Mouse (Mus musculus) lung, adult 2 months (tissue): ENCODE data around the gene Zfp59. TPM values are rescaled to one million over a fixed set of nuclear protein-coding genes. Genes with fewer than 3 reads are reported as not detected.
A peak's percentile ranks its signal among the peaks of the same experiment; 100 is the strongest.

Experiments
- DNase-seq: peaks from one replicate; pipeline ENCODE4 v3.0.0; 2022
- H3K4me1 ChIP-seq: fragments of 200-500 bp; 2 replicates; pipeline ENCODE4 v1.6.1; 2011; ENCODE audit warnings: low read length; ENCODE audit not compliant: control insufficient read depth, insufficient read depth
- H3K4me3 ChIP-seq: fragments of 200-500 bp; replicated peaks from 2 replicates; pipeline ENCODE3; 2011; ENCODE audit warnings: low read depth, mild to moderate bottlenecking, control low read depth, low read length; ENCODE audit errors: extremely low read depth
- CTCF ChIP-seq: fragments of 200-500 bp; IDR thresholded peaks from 2 replicates; pipeline ENCODE4 v1.5.1; 2011; ENCODE audit warnings: mild to moderate bottlenecking, low read length, control low read depth; ENCODE audit not compliant: insufficient read depth
- POLR2A ChIP-seq: fragments of 200-500 bp; IDR thresholded peaks from 2 replicates; pipeline ENCODE4 v1.6.1; 2011; ENCODE audit warnings: low read depth, mild to moderate bottlenecking, control low read depth, low read length, borderline replicate concordance; ENCODE audit errors: extremely low read depth
- WGBS: fragments of 180-500 bp; shearing (Covaris S2); methylation state at CpG from one replicate; pipeline ENCODE4 v1.1.7; 2018; 5-methylcytosine and 5-hydroxymethylcytosine counted together
- polyA plus RNA-seq: library from polyadenylated mRNA; depleted of rRNA; stranded (reverse); fragments of >200 nt; gene quantifications from 2 replicates; pipeline ENCODE4 v1.2.3, GENCODE M21; 2012; rRNA removed

Gene Zfp59
- polyA plus RNA-seq, 1 experiment, result 1.1 TPM

- peak; percentile 48 for DNase-seq
Measured at GRCm38 (mm10) chr7:27881721-27882120, 43.3 kb downstream of the Zfp59 start.

GRCm38 (mm10) chr7:27900601-27901000 is 62.2 kb downstream of the Zfp59 start:
- TF ChIP-seq CTCF (no peak), POLR2A (no peak)
- Histone ChIP-seq H3K4me1 (no peaks in the 10 kb centered on the region), H3K4me3 (no peak overlapping the region)
- DNase-seq, result no peak
- WGBS, result 89% methylated on average over 4 of the region's 4 CpGs

More at GRCm38 (mm10) chr7:27881721-27882120, 43.3 kb downstream of the Zfp59 start:
- Histone ChIP-seq H3K4me3 (no peak overlapping the region), H3K4me1 (no peaks in the 10 kb centered on the region)
- WGBS, result 82% methylated on average over 4 of the region's 4 CpGs
- TF ChIP-seq CTCF (no peak), POLR2A (no peak)

- Histone ChIP-seq H3K4me1 (no peaks in the 10 kb centered on the region), H3K4me3 (no peak overlapping the region)
- DNase-seq, result no peak
- TF ChIP-seq POLR2A (no peak), CTCF (no peak)
- WGBS, result 70% methylated on average over 11 of the region's 11 CpGs
Measured at GRCm38 (mm10) chr7:27905061-27905848, 66.8 kb downstream of the Zfp59 start.

Other genes with a start within 250 kb of the Zfp59 start
- gene Akt2, start 247.1 kb upstream of the Zfp59 start, polyA plus RNA-seq, result 81.4 and 101 TPM in 2 replicates
- not detected in 2 replicates for gene Ttc9b, start 184.7 kb upstream of the Zfp59 start, polyA plus RNA-seq
- 27.1 and 31.9 TPM in 2 replicates for gene Map3k10, start 164.0 kb upstream of the Zfp59 start, polyA plus RNA-seq
- gene Zfp607b, start 149.3 kb upstream of the Zfp59 start, polyA plus RNA-seq, result 0.36 and 1.5 TPM in 2 replicates
- gene Zfp60, start 107.2 kb upstream of the Zfp59 start, polyA plus RNA-seq, result 1.2 and 1.9 TPM in 2 replicates
- 0.55 and 1.1 TPM in 2 replicates for gene Zfp626, start 31.4 kb upstream of the Zfp59 start, polyA plus RNA-seq
- 0.72 and 1.7 TPM in 2 replicates for gene Zfp607a, start 18.9 kb downstream of the Zfp59 start, polyA plus RNA-seq
- 1.2 and 1.7 TPM in 2 replicates for gene Zfp974, start 90.9 kb downstream of the Zfp59 start, polyA plus RNA-seq
- gene Zfp780b, start 140.6 kb downstream of the Zfp59 start, polyA plus RNA-seq, result 1.3 and 2.0 TPM in 2 replicates
- 0.18 and 0.31 TPM in 2 replicates for gene Zfp850, start 175.5 kb downstream of the Zfp59 start, polyA plus RNA-seq
- 67.7 and 86.4 TPM in 2 replicates for gene Psmc4, start 211.5 kb downstream of the Zfp59 start, polyA plus RNA-seq
- gene Fcgbp, start 232.6 kb downstream of the Zfp59 start, polyA plus RNA-seq, result 7.5 and 19.2 TPM in 2 replicates